ENCODE assay signal across 21 mouse cellular contexts in genomic region chr5:67871414-67871813, GRCm38 (mm10). TPM values are rescaled to one million over a fixed set of nuclear protein-coding genes. Genes with fewer than 3 reads are reported as not detected.
A peak's percentile ranks its signal among the peaks of the same experiment; 100 is the strongest.
DNase-seq lines count a peak whose midpoint lies in the region; ATAC-seq and TF ChIP-seq lines count a peak whose summit lies in the region.
"Had no signal": no experiment of that assay in that cellular context is flagged by ENCODE, and none has a peak within 500 bp of the region (broad histone marks: within the 10 kb centered on the region; RNA-seq: fewer than 3 reads in every experiment).

No protein-coding gene starts in this region.

- no peak for ATAC-seq in hindbrain, postnatal 0 days
- no peak; the same call in 1 of the 2 replicates for ATAC-seq in hindbrain, embryonic 13.5 days (ENCODE audit: low FRiP score)
- ATAC-seq in midbrain, postnatal 0 days (ENCODE audit: low FRiP score), result no peak
- ATAC-seq in megakaryocyte progenitor cell, adult 5-6 weeks (replicated peaks; ENCODE audit: poor library complexity), result peak; percentile 55
- ATAC-seq: CD4-positive, CD25-positive, alpha-beta regulatory T cell, adult 4 months had no signal

- DNase-seq in cerebellum, postnatal 10 days, result peak; percentile 10 to 30
- no peak for DNase-seq in cerebellum, postnatal 14 days
- peak; percentile 59 for DNase-seq in hindbrain, postnatal 0 days (ENCODE audit: low spot score)
- peak; percentile 59 for DNase-seq in midbrain, postnatal 0 days (ENCODE audit: low spot score)
- no peak for DNase-seq in midbrain, embryonic 10.5 days (ENCODE audit: low spot score)
- no peak for DNase-seq in layer of hippocampus, adult 2 months (ENCODE audit: low spot score in 2 of 2)
- DNase-seq: adrenal gland, postnatal 25 days; cerebellum, adult 11-12 months; cerebellum, postnatal 36 days; gastrocnemius, postnatal 14 days; heart, postnatal 4 days; kidney, adult 9 months; lung, postnatal 10 days had no signal

- H3K9ac ChIP-seq in hindbrain, postnatal 0 days (replicated peaks; ENCODE audit: low read length), result no peak overlapping the region
- no peak overlapping the region for H3K9ac ChIP-seq in hindbrain, embryonic 13.5 days
- H3K9ac ChIP-seq in midbrain, postnatal 0 days (replicated peaks; ENCODE audit: low read length, poor library complexity, severe bottlenecking), result no peak overlapping the region
- H3K9ac ChIP-seq: embryonic facial prominence, embryonic 12.5 days; heart, embryonic 15.5 days; limb, embryonic 13.5 days; liver, embryonic 15.5 days had no signal

- no peaks in the 10 kb centered on the region for H3K9me3 ChIP-seq in hindbrain, postnatal 0 days (ENCODE audit: low read length)
- no peaks in the 10 kb centered on the region for H3K9me3 ChIP-seq in hindbrain, embryonic 13.5 days
- H3K9me3 ChIP-seq in midbrain, postnatal 0 days (ENCODE audit: low read length), result no peaks in the 10 kb centered on the region
- H3K9me3 ChIP-seq in midbrain, embryonic 10.5 days (replicated peaks), result no peaks in the 10 kb centered on the region
- H3K9me3 ChIP-seq: embryonic facial prominence, embryonic 12.5 days; heart, embryonic 15.5 days; limb, embryonic 13.5 days; liver, embryonic 15.5 days had no signal

- H3K4me2 ChIP-seq in hindbrain, postnatal 0 days (ENCODE audit: low read depth, low read length), result no peak overlapping the region
- no peak overlapping the region for H3K4me2 ChIP-seq in hindbrain, embryonic 13.5 days
- H3K4me2 ChIP-seq in midbrain, postnatal 0 days (ENCODE audit: low read depth, low read length, poor library complexity, severe bottlenecking), result no peak overlapping the region
- H3K4me2 ChIP-seq: embryonic facial prominence, embryonic 12.5 days; heart, embryonic 15.5 days; limb, embryonic 13.5 days; liver, embryonic 15.5 days had no signal

- WGBS in hindbrain, postnatal 0 days, result 36% methylated on average over 3 of the region's 3 CpGs
- 37% methylated on average over 3 of the region's 3 CpGs for WGBS in hindbrain, embryonic 13.5 days
- WGBS in midbrain, postnatal 0 days, result 29% methylated on average over 3 of the region's 3 CpGs
- WGBS in midbrain, embryonic 10.5 days, result 42% methylated on average over 3 of the region's 3 CpGs

- no peaks in the 10 kb centered on the region for H3K4me1 ChIP-seq in hindbrain, postnatal 0 days (ENCODE audit: insufficient read depth, low read length)
- no peaks in the 10 kb centered on the region for H3K4me1 ChIP-seq in hindbrain, embryonic 13.5 days (replicated peaks)
- no peaks in the 10 kb centered on the region for H3K4me1 ChIP-seq in midbrain, postnatal 0 days (ENCODE audit: insufficient read depth, low read length)
- peaks cover 4% of the 10 kb centered on the region; the same call in 1 of the 2 replicates for H3K4me1 ChIP-seq in midbrain, embryonic 10.5 days
- H3K4me1 ChIP-seq: embryonic facial prominence, embryonic 12.5 days; heart, embryonic 15.5 days; limb, embryonic 13.5 days had no signal

- no peaks in the 10 kb centered on the region for H3K36me3 ChIP-seq in hindbrain, postnatal 0 days (ENCODE audit: insufficient read depth, low read length)
- H3K36me3 ChIP-seq in hindbrain, embryonic 13.5 days, result no peaks in the 10 kb centered on the region
- H3K36me3 ChIP-seq in midbrain, postnatal 0 days (ENCODE audit: insufficient read depth, low read length), result no peaks in the 10 kb centered on the region
- no peaks in the 10 kb centered on the region for H3K36me3 ChIP-seq in midbrain, embryonic 10.5 days
- H3K36me3 ChIP-seq: embryonic facial prominence, embryonic 12.5 days; heart, embryonic 15.5 days; limb, embryonic 13.5 days; liver, embryonic 15.5 days had no signal

- H3K4me3 ChIP-seq in hindbrain, postnatal 0 days (ENCODE audit: low read length), result no peak overlapping the region
- no peak overlapping the region for H3K4me3 ChIP-seq in hindbrain, embryonic 13.5 days
- no peak overlapping the region for H3K4me3 ChIP-seq in midbrain, postnatal 0 days (ENCODE audit: low read depth, low read length)
- no peak overlapping the region for H3K4me3 ChIP-seq in midbrain, embryonic 10.5 days
- H3K4me3 ChIP-seq in layer of hippocampus, adult 2 months, result no peak overlapping the region
- H3K4me3 ChIP-seq: embryonic facial prominence, embryonic 12.5 days; heart, embryonic 15.5 days; limb, embryonic 13.5 days; liver, embryonic 15.5 days; megakaryocyte, embryonic 14.5 days had no signal

- H3K27ac ChIP-seq in hindbrain, postnatal 0 days, result no peak overlapping the region
- no peak overlapping the region for H3K27ac ChIP-seq in hindbrain, embryonic 13.5 days
- H3K27ac ChIP-seq in midbrain, postnatal 0 days (ENCODE audit: low read depth, low read length), result no peak overlapping the region
- no peak overlapping the region for H3K27ac ChIP-seq in midbrain, embryonic 10.5 days (replicated peaks)
- H3K27ac ChIP-seq in layer of hippocampus, adult 2 months, result no peak overlapping the region
- H3K27ac ChIP-seq: embryonic facial prominence, embryonic 12.5 days; heart, embryonic 15.5 days; limb, embryonic 13.5 days; liver, embryonic 15.5 days had no signal

- H3K27me3 ChIP-seq in hindbrain, postnatal 0 days (ENCODE audit: insufficient read depth, low read length), result no peaks in the 10 kb centered on the region
- H3K27me3 ChIP-seq in hindbrain, embryonic 13.5 days, result no peaks in the 10 kb centered on the region
- no peaks in the 10 kb centered on the region for H3K27me3 ChIP-seq in midbrain, postnatal 0 days (ENCODE audit: insufficient read depth, low read length)
- H3K27me3 ChIP-seq in midbrain, embryonic 10.5 days (ENCODE audit: low read depth, poor library complexity, severe bottlenecking), result no peaks in the 10 kb centered on the region
- H3K27me3 ChIP-seq: embryonic facial prominence, embryonic 12.5 days; heart, embryonic 15.5 days; limb, embryonic 13.5 days; liver, embryonic 15.5 days; megakaryocyte, embryonic 14.5 days had no signal

- TF ChIP-seq CTCF in hindbrain, postnatal 0 days (IDR thresholded peaks at IDR 0.05; ENCODE audit: low read depth), result no peak
- TF ChIP-seq CTCF in midbrain, postnatal 0 days (IDR thresholded peaks at IDR 0.05), result no peak
- no peak for TF ChIP-seq CTCF in layer of hippocampus, adult 2 months (conservative IDR thresholded peaks at IDR 0.05)

RNA-seq across cellular contexts. Expression of gene Atp8a1, which starts 24.2 kb away (rescaled TPM):
- 78.2 and 125 TPM in 2 replicates for total RNA-seq in hindbrain, postnatal 0 days (2014; rRNA removed)
- 37.8 and 41.1 TPM in 2 replicates for polyA plus RNA-seq in hindbrain, postnatal 0 days (2015; fragmentation: Nextera tagmentation; extraction: Ambion mirVana)
- polyA plus RNA-seq in hindbrain, embryonic 13.5 days (2015; fragmentation: Nextera tagmentation; extraction: Ambion mirVana), result 43.8 and 44.7 TPM in 2 replicates
- total RNA-seq in midbrain, postnatal 0 days (2014; rRNA removed), result 95.7 and 104 TPM in 2 replicates
- 35.5 and 42.9 TPM in 2 replicates for polyA plus RNA-seq in midbrain, postnatal 0 days (2015; fragmentation: Nextera tagmentation; extraction: Ambion mirVana)
- 21.3 and 29.6 TPM in 2 replicates for polyA plus RNA-seq in midbrain, embryonic 10.5 days (2016; fragmentation: Nextera tagmentation; extraction: Ambion mirVana)
- 47.8 and 66.9 TPM in 2 replicates for total RNA-seq in megakaryocyte progenitor cell, adult 5-6 weeks (2015)
- 32.0 and 37.8 TPM in 2 replicates for total RNA-seq in megakaryocyte progenitor cell, adult 5-6 weeks (2017)
- total RNA-seq in layer of hippocampus, adult 2 months (2021), result 100 to 1,000 TPM; 175 to 184 TPM

Comparison
In these comparisons a context has a peak if more than half of its experiments do, and no peak if none do; other contexts are left out.
1. DNase-seq: peak in cerebellum, postnatal 10 days (2 of 2), hindbrain, postnatal 0 days (single experiment) and midbrain, postnatal 0 days (single experiment); none in cerebellum, postnatal 14 days (0 of 2), midbrain, embryonic 10.5 days (single experiment) and layer of hippocampus, adult 2 months (0 of 2).